Comparison of ENCODE assay signal across 25 mouse cellular contexts in the genomic region with DNA sequence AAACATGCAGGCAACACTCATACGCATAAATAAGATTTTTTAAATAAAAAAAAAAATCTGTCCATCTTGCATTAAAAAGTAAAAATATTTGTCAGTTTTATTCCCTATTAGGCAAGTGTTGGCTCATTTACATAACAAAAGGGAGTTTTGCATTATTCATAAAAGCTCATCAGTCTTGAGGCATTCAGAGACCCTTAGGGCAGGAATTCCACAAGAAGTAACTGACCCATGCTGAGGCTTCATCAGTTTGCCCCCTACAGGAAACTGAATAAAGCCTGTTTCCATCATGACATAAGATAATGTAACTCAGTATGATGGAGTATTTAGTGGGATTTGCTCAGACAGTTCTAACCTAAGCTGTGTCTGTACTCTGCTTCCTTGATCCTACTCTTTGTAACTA.
DNase-seq lines count a peak whose midpoint lies in the region; ATAC-seq and TF ChIP-seq lines count a peak whose summit lies in the region.
"Had no signal": no experiment of that assay in that cellular context is flagged by ENCODE, and none has a peak within 500 bp of the region (broad histone marks: within the 10 kb centered on the region; RNA-seq: fewer than 3 reads in every experiment).

No protein-coding gene starts in this region.

- no peak overlapping the region for H3K27ac ChIP-seq in forebrain, embryonic 13.5 days
- H3K27ac ChIP-seq in forebrain, embryonic 16.5 days (ENCODE audit: low read length), result no peak overlapping the region
- H3K27ac ChIP-seq in midbrain, embryonic 11.5 days (ENCODE audit: low read depth, low read length), result no peak overlapping the region
- no peak overlapping the region for H3K27ac ChIP-seq in midbrain, embryonic 10.5 days (replicated peaks)
- H3K27ac ChIP-seq: embryonic facial prominence, embryonic 12.5 days; embryonic facial prominence, embryonic 15.5 days; heart, adult 2 months; hindbrain, embryonic 14.5 days; hindbrain, postnatal 0 days had no signal

- H3K4me2 ChIP-seq in forebrain, embryonic 13.5 days, result no peak overlapping the region
- H3K4me2 ChIP-seq in forebrain, embryonic 16.5 days (ENCODE audit: low read length), result no peak overlapping the region
- no peak overlapping the region for H3K4me2 ChIP-seq in midbrain, embryonic 11.5 days
- H3K4me2 ChIP-seq: embryonic facial prominence, embryonic 12.5 days; embryonic facial prominence, embryonic 15.5 days; heart, embryonic 11.5 days; hindbrain, embryonic 14.5 days had no signal

- H3K27me3 ChIP-seq in forebrain, embryonic 13.5 days, result no peaks in the 10 kb centered on the region
- H3K27me3 ChIP-seq in forebrain, embryonic 16.5 days (replicated peaks; ENCODE audit: control insufficient read depth, insufficient read depth, low read length), result no peaks in the 10 kb centered on the region
- H3K27me3 ChIP-seq in midbrain, embryonic 11.5 days (ENCODE audit: control insufficient read depth, insufficient read depth, low read length), result no peaks in the 10 kb centered on the region
- no peaks in the 10 kb centered on the region for H3K27me3 ChIP-seq in midbrain, embryonic 10.5 days (ENCODE audit: low read depth, poor library complexity, severe bottlenecking)
- H3K27me3 ChIP-seq: embryonic facial prominence, embryonic 12.5 days; embryonic facial prominence, embryonic 15.5 days; Patski had no signal

- no peaks in the 10 kb centered on the region for H3K4me1 ChIP-seq in forebrain, embryonic 13.5 days
- no peaks in the 10 kb centered on the region for H3K4me1 ChIP-seq in forebrain, embryonic 16.5 days (replicated peaks; ENCODE audit: control insufficient read depth, insufficient read depth, low read length)
- no peaks in the 10 kb centered on the region for H3K4me1 ChIP-seq in midbrain, embryonic 11.5 days (ENCODE audit: control insufficient read depth, insufficient read depth, low read length)
- no peaks in the 10 kb centered on the region for H3K4me1 ChIP-seq in midbrain, embryonic 10.5 days
- H3K4me1 ChIP-seq: embryonic facial prominence, embryonic 12.5 days; embryonic facial prominence, embryonic 15.5 days had no signal

- no peak for TF ChIP-seq POLR2A in brain, embryonic 14.5 days (IDR thresholded peaks at IDR 0.05; ENCODE audit: borderline replicate concordance, extremely low read depth, insufficient read depth, insufficient read length, poor library complexity, severe bottlenecking)

- no peak for DNase-seq in midbrain, embryonic 11.5 days (ENCODE audit: low spot score, missing footprints)
- no peak for DNase-seq in midbrain, embryonic 10.5 days (ENCODE audit: low spot score)
- DNase-seq in Muller cell, postnatal 12 days (ENCODE audit: inconsistent ontology term), result peak; percentile 14
- DNase-seq in brain, embryonic 14.5 days (ENCODE audit: low read depth), result peak; percentile 42
- DNase-seq in heart, adult 8-10 months (ENCODE audit: low spot score), result no peak
- DNase-seq: adrenal gland, postnatal 10 days; adrenal gland, postnatal 36 days; cerebellum, adult 11 months; cerebellum, adult 2 months; cerebellum, adult 9-11 months; cerebellum, postnatal 25 days; gastrocnemius, postnatal 10 days; gastrocnemius, postnatal 36 days; heart, adult 2 months; kidney, adult 18-20 months had no signal

- no peaks in the 10 kb centered on the region for H3K9me3 ChIP-seq in forebrain, embryonic 13.5 days (replicated peaks)
- no peaks in the 10 kb centered on the region for H3K9me3 ChIP-seq in forebrain, embryonic 16.5 days (ENCODE audit: control insufficient read depth, low read length)
- H3K9me3 ChIP-seq in midbrain, embryonic 11.5 days (ENCODE audit: control insufficient read depth, low read length), result no peaks in the 10 kb centered on the region
- no peaks in the 10 kb centered on the region for H3K9me3 ChIP-seq in midbrain, embryonic 10.5 days (replicated peaks)
- H3K9me3 ChIP-seq: embryonic facial prominence, embryonic 12.5 days; embryonic facial prominence, embryonic 15.5 days had no signal

- no peak for TF ChIP-seq CTCF in brain, embryonic 14.5 days (IDR thresholded peaks at IDR 0.05; ENCODE audit: borderline replicate concordance, extremely low read depth, insufficient read depth, insufficient read length)

- H3K9ac ChIP-seq in forebrain, embryonic 13.5 days, result no peak overlapping the region
- no peak overlapping the region for H3K9ac ChIP-seq in forebrain, embryonic 16.5 days (replicated peaks; ENCODE audit: low read depth, low read length)
- H3K9ac ChIP-seq in midbrain, embryonic 11.5 days (ENCODE audit: low read length), result no peak overlapping the region
- H3K9ac ChIP-seq: embryonic facial prominence, embryonic 12.5 days; embryonic facial prominence, embryonic 15.5 days; hindbrain, embryonic 14.5 days had no signal

- ATAC-seq in forebrain, embryonic 13.5 days, result peak; percentile 30; the same call in 1 of the 2 replicates
- no peak for ATAC-seq in forebrain, embryonic 16.5 days
- peak; percentile 48; the same call in 1 of the 2 replicates for ATAC-seq in midbrain, embryonic 11.5 days (ENCODE audit: low FRiP score)
- ATAC-seq: hindbrain, postnatal 0 days; inflammation-experienced regulatory T-cells, adult 6 months; intestine, embryonic 16.5 days; Patski had no signal

- H3K36me3 ChIP-seq in forebrain, embryonic 13.5 days (ENCODE audit: poor library complexity, severe bottlenecking), result no peaks in the 10 kb centered on the region
- H3K36me3 ChIP-seq in forebrain, embryonic 16.5 days (ENCODE audit: control insufficient read depth, insufficient read depth), result no peaks in the 10 kb centered on the region
- H3K36me3 ChIP-seq in midbrain, embryonic 11.5 days (ENCODE audit: control insufficient read depth, insufficient read depth, low read length), result no peaks in the 10 kb centered on the region
- no peaks in the 10 kb centered on the region for H3K36me3 ChIP-seq in midbrain, embryonic 10.5 days
- H3K36me3 ChIP-seq: embryonic facial prominence, embryonic 12.5 days; embryonic facial prominence, embryonic 15.5 days had no signal

- no peak overlapping the region for H3K4me3 ChIP-seq in forebrain, embryonic 13.5 days
- no peak overlapping the region for H3K4me3 ChIP-seq in forebrain, embryonic 16.5 days (replicated peaks; ENCODE audit: low read length)
- no peak overlapping the region for H3K4me3 ChIP-seq in midbrain, embryonic 11.5 days (ENCODE audit: low read depth, low read length)
- no peak overlapping the region for H3K4me3 ChIP-seq in midbrain, embryonic 10.5 days
- H3K4me3 ChIP-seq: embryonic facial prominence, embryonic 12.5 days; embryonic facial prominence, embryonic 15.5 days; heart, adult 2 months had no signal

- WGBS in forebrain, embryonic 13.5 days, result 88% methylated on average over 1 of the region's 1 CpGs
- WGBS in forebrain, embryonic 16.5 days, result 86% methylated on average over 1 of the region's 1 CpGs
- 94% methylated on average over 1 of the region's 1 CpGs for WGBS in midbrain, embryonic 11.5 days
- 97% methylated on average over 1 of the region's 1 CpGs for WGBS in midbrain, embryonic 10.5 days

Comparison
In these comparisons a context has a peak if more than half of its experiments do, and no peak if none do; other contexts are left out.
1. DNase-seq: peak in Muller cell, postnatal 12 days (single experiment) and brain, embryonic 14.5 days (single experiment); none in midbrain, embryonic 11.5 days (single experiment), midbrain, embryonic 10.5 days (single experiment) and heart, adult 8-10 months (single experiment).